Mouse (Mus musculus): ENCODE data around the gene Hunk.

DNA sequence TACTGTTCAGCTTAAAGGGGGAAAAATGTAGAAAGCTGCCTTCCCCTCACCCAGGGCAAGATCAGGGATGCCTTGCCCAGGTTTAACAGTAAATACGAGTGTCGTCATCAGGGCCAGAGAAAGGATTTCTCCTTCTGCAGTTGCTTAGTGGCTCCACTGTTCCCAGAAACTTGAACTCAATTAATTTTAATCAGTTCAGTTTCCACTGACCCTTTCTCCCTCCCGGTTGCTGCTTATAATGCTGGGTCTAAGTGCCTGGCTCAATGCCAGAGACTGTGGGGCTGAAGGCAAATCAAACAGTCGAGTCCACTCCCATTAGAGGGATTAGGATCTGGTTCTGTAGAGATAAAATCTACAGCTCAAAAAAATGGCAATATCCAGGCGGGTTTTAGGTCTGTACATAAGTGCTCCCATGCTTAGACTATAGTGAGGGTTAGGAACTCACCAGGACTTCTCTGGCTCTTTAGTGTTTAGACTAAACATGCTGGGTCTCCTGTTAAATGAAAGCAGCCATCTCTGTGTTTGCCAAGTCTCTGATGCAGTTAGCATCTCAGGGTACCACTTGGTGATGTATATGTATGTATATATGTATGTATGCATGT is 106.2 kb downstream of the Hunk start:
- TF ChIP-seq CTCF (IDR thresholded peaks at IDR 0.05; ENCODE audit: low read depth, low read length) (no peak), POLR2A (IDR thresholded peaks at IDR 0.05; ENCODE audit: extremely low read depth, insufficient read depth, low read length) (no peak)

Data from liver, adult 2 months (tissue).